Mouse (Mus musculus): ENCODE data around the gene Tle6. TPM values are rescaled to one million over a fixed set of nuclear protein-coding genes. Genes with fewer than 3 reads are reported as not detected.

The Tle6 gene
- polyA plus RNA-seq, 1 experiment from 2014 or later = 30.7 TPM

DNA sequence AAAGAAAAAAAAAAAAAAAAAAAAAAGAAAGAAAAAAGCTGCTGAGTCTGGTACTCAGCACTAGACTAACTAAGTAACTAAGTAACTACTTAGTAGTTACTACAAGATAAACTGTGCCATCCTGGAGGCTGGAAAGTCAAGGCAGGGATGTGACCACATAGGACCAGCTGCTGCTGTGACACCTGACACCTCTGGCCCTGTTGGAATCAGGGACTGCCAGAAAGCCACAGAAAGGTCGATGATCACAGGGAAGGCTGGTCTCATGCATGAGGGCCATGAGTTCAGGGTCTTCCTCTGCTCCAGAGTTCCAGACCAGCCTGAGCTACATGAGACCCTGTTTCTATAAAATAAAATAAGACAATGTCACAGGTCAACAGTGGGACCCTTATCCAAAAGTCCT, 43.4 kb downstream of the Tle6 start:
- 16% methylated on average over 1 of the region's 1 CpGs for WGBS
- Histone ChIP-seq H3K36me3 (ENCODE audit: control insufficient read depth, insufficient read depth, low read length) (peaks cover 15% of the 10 kb centered on the region), H3K27me3 (ENCODE audit: control insufficient read depth, insufficient read depth, low read length) (no peaks in the 10 kb centered on the region), H3K4me3 (ENCODE audit: control insufficient read depth in 1 of 2, insufficient read depth in 1 of 2, low read depth in 1 of 2, low read length in 2 of 2) (no peak overlapping the region), H3K9me3 (ENCODE audit: control insufficient read depth, low read length) (no peaks in the 10 kb centered on the region), H3K9ac (ENCODE audit: low read length) (no peak overlapping the region), H3K4me1 (ENCODE audit: control insufficient read depth in 2 of 2, insufficient read depth in 2 of 2, low read length in 2 of 2) (peaks cover 8 to 19% of the 10 kb centered on the region in 2 experiments), H3K4me2 (ENCODE audit: low read length) (no peak overlapping the region), H3K27ac (replicated peaks in 1 of 2; ENCODE audit: control insufficient read depth in 1 of 2, insufficient read depth in 1 of 2, low read depth in 2 of 2, low read length in 2 of 2) (no peak overlapping the region)
- ATAC-seq (ENCODE audit: insufficient number of reproducible peaks, insufficient read depth, low FRiP score, low read depth) = no peak

- Histone ChIP-seq H3K27me3 (ENCODE audit: control insufficient read depth, insufficient read depth, low read length) (no peaks in the 10 kb centered on the region), H3K36me3 (ENCODE audit: control insufficient read depth, insufficient read depth, low read length) (peaks cover 2% of the 10 kb centered on the region), H3K9me3 (ENCODE audit: control insufficient read depth, low read length) (no peaks in the 10 kb centered on the region), H3K4me1 (ENCODE audit: control insufficient read depth in 2 of 2, insufficient read depth in 2 of 2, low read length in 2 of 2) (peaks cover 3 to 7% of the 10 kb centered on the region in 2 experiments; a peak in 3 of 4 replicates), H3K4me3 (ENCODE audit: control insufficient read depth in 1 of 2, insufficient read depth in 1 of 2, low read depth in 1 of 2, low read length in 2 of 2) (no peak overlapping the region), H3K27ac (replicated peaks in 1 of 2; ENCODE audit: control insufficient read depth in 1 of 2, insufficient read depth in 1 of 2, low read depth in 2 of 2, low read length in 2 of 2) (no peak overlapping the region), H3K9ac (ENCODE audit: low read length) (no peak overlapping the region), H3K4me2 (ENCODE audit: low read length) (no peak overlapping the region)
- no peak for ATAC-seq (ENCODE audit: insufficient number of reproducible peaks, insufficient read depth, low FRiP score, low read depth)
- WGBS = 70% methylated on average over 3 of the region's 3 CpGs
These were observed 44.6 kb downstream of the Tle6 start for GRCm38 (mm10) chr10:81556282-81556681.

GRCm38 (mm10) chr10:81553807-81554755, 46.8 kb downstream of the Tle6 start:
- Histone ChIP-seq H3K4me2 (ENCODE audit: low read length) (no peak overlapping the region), H3K27me3 (ENCODE audit: control insufficient read depth, insufficient read depth, low read length) (no peaks in the 10 kb centered on the region), H3K36me3 (ENCODE audit: control insufficient read depth, insufficient read depth, low read length) (no peaks in the 10 kb centered on the region), H3K4me1 (ENCODE audit: control insufficient read depth in 2 of 2, insufficient read depth in 2 of 2, low read length in 2 of 2) (peaks cover 0 to 2% of the 10 kb centered on the region in 2 experiments; a peak in 1 of 4 replicates), H3K9me3 (ENCODE audit: control insufficient read depth, low read length) (no peaks in the 10 kb centered on the region), H3K4me3 (ENCODE audit: control insufficient read depth in 1 of 2, insufficient read depth in 1 of 2, low read depth in 1 of 2, low read length in 2 of 2) (no peak overlapping the region), H3K9ac (ENCODE audit: low read length) (no peak overlapping the region), H3K27ac (replicated peaks in 1 of 2; ENCODE audit: control insufficient read depth in 1 of 2, insufficient read depth in 1 of 2, low read depth in 2 of 2, low read length in 2 of 2) (no peak overlapping the region)
- 78% methylated on average over 6 of the region's 6 CpGs for WGBS
- ATAC-seq (ENCODE audit: insufficient number of reproducible peaks, insufficient read depth, low FRiP score, low read depth) = no peak

- Histone ChIP-seq H3K9me3 (ENCODE audit: control insufficient read depth, low read length) (no peaks in the 10 kb centered on the region), H3K4me3 (ENCODE audit: control insufficient read depth in 1 of 2, insufficient read depth in 1 of 2, low read depth in 1 of 2, low read length in 2 of 2) (no peak overlapping the region), H3K27me3 (ENCODE audit: control insufficient read depth, insufficient read depth, low read length) (no peaks in the 10 kb centered on the region), H3K4me1 (ENCODE audit: control insufficient read depth in 2 of 2, insufficient read depth in 2 of 2, low read length in 2 of 2) (peaks cover 0 to 2% of the 10 kb centered on the region in 2 experiments; a peak in 1 of 4 replicates), H3K27ac (replicated peaks in 1 of 2; ENCODE audit: control insufficient read depth in 1 of 2, insufficient read depth in 1 of 2, low read depth in 2 of 2, low read length in 2 of 2) (no peak overlapping the region), H3K4me2 (ENCODE audit: low read length) (no peak overlapping the region), H3K9ac (ENCODE audit: low read length) (no peak overlapping the region), H3K36me3 (ENCODE audit: control insufficient read depth, insufficient read depth, low read length) (no peaks in the 10 kb centered on the region)
- no peak for ATAC-seq (ENCODE audit: insufficient number of reproducible peaks, insufficient read depth, low FRiP score, low read depth)
- WGBS = 86% methylated on average over 5 of the region's 5 CpGs
These were observed 47.6 kb downstream of the Tle6 start for GRCm38 (mm10) chr10:81553232-81553631.

- ATAC-seq (ENCODE audit: insufficient number of reproducible peaks, insufficient read depth, low FRiP score, low read depth) = peak; percentile 88
- 6% methylated on average over 12 of the region's 12 CpGs for WGBS
- no peaks in the 10 kb centered on the region for H3K27me3 ChIP-seq (ENCODE audit: control insufficient read depth, insufficient read depth, low read length)
- no peaks in the 10 kb centered on the region for H3K36me3 ChIP-seq (ENCODE audit: control insufficient read depth, insufficient read depth, low read length)
- peak overlapping the region; percentile 12; the same call in 1 of the 2 replicates for H3K9ac ChIP-seq (ENCODE audit: low read length)
- H3K4me2 ChIP-seq (ENCODE audit: low read length) = no peak overlapping the region
- H3K9me3 ChIP-seq (ENCODE audit: control insufficient read depth, low read length) = no peaks in the 10 kb centered on the region
- no peak overlapping the region for H3K4me3 ChIP-seq (ENCODE audit: control insufficient read depth in 1 of 2, insufficient read depth in 1 of 2, low read depth in 1 of 2, low read length in 2 of 2)
- peak overlapping the region in 1 of 2 experiments; percentile 51; a peak in 1 of 4 replicates for H3K27ac ChIP-seq (replicated peaks in 1 of 2; ENCODE audit: control insufficient read depth in 1 of 2, insufficient read depth in 1 of 2, low read depth in 2 of 2, low read length in 2 of 2)
- H3K4me1 ChIP-seq (ENCODE audit: control insufficient read depth in 2 of 2, insufficient read depth in 2 of 2, low read length in 2 of 2) = peaks cover 0 to 2% of the 10 kb centered on the region in 2 experiments; a peak in 1 of 4 replicates
These were observed 49.2 kb downstream of the Tle6 start for GRCm38 (mm10) chr10:81551597-81552102.

DNA sequence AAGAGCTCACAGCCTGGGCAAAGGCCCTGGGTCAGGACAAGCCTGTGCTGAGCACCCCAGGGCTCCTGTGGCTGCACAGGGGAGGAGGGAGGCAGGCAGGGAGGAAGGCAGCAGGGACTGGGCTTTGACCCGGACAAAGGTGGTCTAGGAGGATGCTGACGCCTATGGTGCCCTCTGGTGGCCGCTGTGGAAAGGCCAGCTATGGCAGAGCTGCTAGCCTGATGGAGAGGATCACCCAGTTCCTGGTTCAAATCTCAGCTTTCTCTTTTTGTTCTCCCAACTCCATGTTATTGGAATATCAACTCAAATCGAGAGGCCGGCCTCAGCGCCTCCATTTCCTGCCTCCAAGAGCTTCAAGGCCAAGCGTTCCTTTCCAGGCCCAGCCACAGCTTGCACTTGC, 50.6 kb downstream of the Tle6 start:
- no peak for ATAC-seq (ENCODE audit: insufficient number of reproducible peaks, insufficient read depth, low FRiP score, low read depth)
- Histone ChIP-seq H3K9ac (ENCODE audit: low read length) (no peak overlapping the region), H3K4me3 (ENCODE audit: control insufficient read depth in 1 of 2, insufficient read depth in 1 of 2, low read depth in 1 of 2, low read length in 2 of 2) (no peak overlapping the region), H3K9me3 (ENCODE audit: control insufficient read depth, low read length) (no peaks in the 10 kb centered on the region), H3K36me3 (ENCODE audit: control insufficient read depth, insufficient read depth, low read length) (no peaks in the 10 kb centered on the region), H3K27ac (replicated peaks in 1 of 2; ENCODE audit: control insufficient read depth in 1 of 2, insufficient read depth in 1 of 2, low read depth in 2 of 2, low read length in 2 of 2) (no peak overlapping the region), H3K4me1 (ENCODE audit: control insufficient read depth in 2 of 2, insufficient read depth in 2 of 2, low read length in 2 of 2) (peaks cover 2 to 3% of the 10 kb centered on the region in 2 experiments; a peak in 1 of 4 replicates), H3K4me2 (ENCODE audit: low read length) (no peak overlapping the region), H3K27me3 (ENCODE audit: control insufficient read depth, insufficient read depth, low read length) (no peaks in the 10 kb centered on the region)
- WGBS = 10% methylated on average over 7 of the region's 7 CpGs

DNA sequence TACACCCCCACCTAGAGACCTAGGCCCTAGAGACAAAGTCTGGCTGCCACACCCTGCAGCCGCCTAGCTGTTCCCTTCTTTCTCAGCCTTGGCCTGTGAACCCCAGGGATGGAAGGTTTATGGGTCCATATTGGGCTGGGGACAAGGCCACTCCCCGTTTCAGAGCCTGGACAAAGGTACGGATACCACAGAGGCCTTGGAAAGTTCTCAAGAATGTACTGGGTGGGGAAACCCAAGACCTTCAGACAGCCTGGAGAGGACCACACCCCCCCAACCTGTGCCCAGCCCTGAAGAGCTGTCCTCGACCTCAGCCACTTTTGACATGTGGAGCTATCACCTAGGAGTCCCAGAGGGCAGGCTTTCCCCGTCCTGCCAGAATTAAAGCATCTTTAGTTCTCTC, 51.9 kb downstream of the Tle6 start:
- Histone ChIP-seq H3K27me3 (ENCODE audit: control insufficient read depth, insufficient read depth, low read length) (no peaks in the 10 kb centered on the region), H3K9me3 (ENCODE audit: control insufficient read depth, low read length) (no peaks in the 10 kb centered on the region), H3K36me3 (ENCODE audit: control insufficient read depth, insufficient read depth, low read length) (no peaks in the 10 kb centered on the region), H3K4me2 (ENCODE audit: low read length) (no peak overlapping the region), H3K27ac (replicated peaks in 1 of 2; ENCODE audit: control insufficient read depth in 1 of 2, insufficient read depth in 1 of 2, low read depth in 2 of 2, low read length in 2 of 2) (no peak overlapping the region), H3K4me1 (ENCODE audit: control insufficient read depth in 2 of 2, insufficient read depth in 2 of 2, low read length in 2 of 2) (peaks cover 4 to 8% of the 10 kb centered on the region in 2 experiments), H3K4me3 (ENCODE audit: control insufficient read depth in 1 of 2, insufficient read depth in 1 of 2, low read depth in 1 of 2, low read length in 2 of 2) (no peak overlapping the region), H3K9ac (ENCODE audit: low read length) (no peak overlapping the region)
- 70% methylated on average over 5 of the region's 5 CpGs for WGBS
- ATAC-seq (ENCODE audit: insufficient number of reproducible peaks, insufficient read depth, low FRiP score, low read depth) = no peak

All from heart, embryonic 14.5 days (tissue).